Mouse (Mus musculus) limb, embryonic 14.5 days (tissue): ENCODE measurements at regions not wholly inside any gene's neighbourhood (a gene's known extent, or its start where the extent isn't known, plus 50 kb on each side); places are given as distances from the start of the nearest gene placed in this dataset.

Experiments
- ATAC-seq: fragments of 200-750 bp; cut with Nextera tagmentation; 2 replicates; pipeline ENCODE4 v1.8.0; 2017; ENCODE audit warnings: low read depth, moderate number of reproducible peaks, moderate TSS enrichment; ENCODE audit not compliant: low FRiP score
- DNase-seq: peaks from one replicate; pipeline ENCODE4 v3.0.0-alpha.2; 2015; ENCODE audit warnings: low spot score
- H3K27ac ChIP-seq: fragments of 300-500 bp; sonication (generic); replicated peaks from 2 replicates; pipeline ENCODE4 v1.5.1; 2014; ENCODE audit warnings: low read depth, mild to moderate bottlenecking, low read length, moderate library complexity, mixed read lengths
- H3K27me3 ChIP-seq: fragments of 300-500 bp; sonication (generic); 2 replicates; pipeline ENCODE4 v1.6.1; 2014; ENCODE audit warnings: low read length, mixed read lengths; ENCODE audit not compliant: control insufficient read depth, insufficient read depth
- H3K36me3 ChIP-seq: fragments of 300-500 bp; sonication (generic); 2 replicates; pipeline ENCODE4 v1.6.1; 2014; ENCODE audit warnings: mild to moderate bottlenecking, low read length, moderate library complexity, mixed read lengths; ENCODE audit not compliant: control insufficient read depth, insufficient read depth
- H3K4me1 ChIP-seq: fragments of 300-500 bp; sonication (generic); 2 replicates; pipeline ENCODE4 v1.6.1; 2014; ENCODE audit warnings: antibody characterized with exemption, low read length, mixed read lengths; ENCODE audit not compliant: control insufficient read depth, insufficient read depth
- H3K4me2 ChIP-seq: fragments of 300-500 bp; sonication (generic); replicated peaks from 2 replicates; pipeline ENCODE4 v1.6.1; 2014; ENCODE audit warnings: low read depth, mild to moderate bottlenecking, low read length, moderate library complexity; ENCODE audit not compliant: severe bottlenecking
- H3K4me3 ChIP-seq: fragments of 300-500 bp; sonication (generic); replicated peaks from 2 replicates; pipeline ENCODE4 v1.5.1; 2014; ENCODE audit warnings: low read length
- H3K9ac ChIP-seq: fragments of 300-500 bp; sonication (generic); 2 replicates; pipeline ENCODE4 v1.6.1; 2014; ENCODE audit warnings: mild to moderate bottlenecking, low read depth, low read length, moderate library complexity; ENCODE audit not compliant: severe bottlenecking
- H3K9me3 ChIP-seq: fragments of 300-500 bp; sonication (generic); 2 replicates; pipeline ENCODE4 v1.6.1; 2016; ENCODE audit warnings: low read length; ENCODE audit not compliant: control insufficient read depth
- POLR2A ChIP-seq: fragments of 200-500 bp; IDR thresholded peaks from 2 replicates; pipeline ENCODE4 v1.8.0; 2012; ENCODE audit warnings: inconsistent platforms, mild to moderate bottlenecking, moderate library complexity, borderline replicate concordance; ENCODE audit not compliant: insufficient read depth, insufficient read length; ENCODE audit errors: extremely low read depth
- WGBS: fragments of 180-500 bp; shearing (Covaris S2); extraction: QIAGEN DNeasy Blood & Tissue Kit; methylation state at CpG from one replicate; pipeline ENCODE4 v1.1.7; 2014; 5-methylcytosine and 5-hydroxymethylcytosine counted together

DNA sequence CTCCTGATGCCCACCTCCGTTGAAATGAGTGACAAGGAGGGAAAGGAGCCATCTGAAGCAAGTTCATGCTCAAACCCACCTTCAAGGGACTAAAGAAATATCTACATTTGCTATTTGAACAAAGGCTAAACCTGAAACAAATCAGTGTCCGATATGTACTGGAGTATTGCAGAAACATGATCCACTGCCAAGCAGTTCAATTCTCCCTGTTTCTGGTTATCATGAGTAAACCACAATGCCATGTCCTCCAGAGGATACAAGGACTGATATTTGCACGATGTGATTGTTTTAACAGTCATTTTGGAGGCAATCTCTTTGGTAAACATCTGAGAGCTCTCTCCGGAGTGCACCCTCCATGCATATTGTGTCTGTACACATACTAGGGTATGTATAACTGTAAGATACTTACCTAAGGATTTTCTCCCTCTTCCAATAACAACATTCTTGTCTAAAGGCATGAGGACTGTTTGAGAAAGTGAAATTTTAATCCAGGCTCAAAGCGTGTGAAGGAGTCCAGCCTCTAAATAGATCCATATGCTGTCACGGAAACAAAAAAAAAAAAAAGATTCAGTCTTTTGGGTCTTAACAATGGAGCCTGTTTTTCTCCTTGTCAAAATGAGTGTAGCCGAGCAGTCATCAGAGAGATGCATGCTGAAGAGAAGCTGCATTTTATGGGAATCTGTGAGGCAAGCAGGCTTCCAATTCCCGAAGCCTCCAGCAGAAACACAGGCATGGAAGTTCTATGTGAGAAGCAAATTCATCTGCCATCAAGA, 141.3 kb downstream of the Tmem26 start:
- TF ChIP-seq POLR2A = no peak
- no peaks in the 10 kb centered on the region for H3K36me3 ChIP-seq
- DNase-seq = peak; percentile 38
- no peak overlapping the region for H3K4me2 ChIP-seq
- no peaks in the 10 kb centered on the region for H3K27me3 ChIP-seq
- no peak overlapping the region for H3K9ac ChIP-seq
- WGBS = 22% methylated on average over 8 of the region's 8 CpGs
- peak; percentile 65; the same call in 1 of the 2 replicates for ATAC-seq
- no peaks in the 10 kb centered on the region for H3K9me3 ChIP-seq
- H3K27ac ChIP-seq = peak overlapping the region; percentile 75
- peaks cover 17% of the 10 kb centered on the region; the same call in 1 of the 2 replicates for H3K4me1 ChIP-seq
- no peak overlapping the region for H3K4me3 ChIP-seq

DNA sequence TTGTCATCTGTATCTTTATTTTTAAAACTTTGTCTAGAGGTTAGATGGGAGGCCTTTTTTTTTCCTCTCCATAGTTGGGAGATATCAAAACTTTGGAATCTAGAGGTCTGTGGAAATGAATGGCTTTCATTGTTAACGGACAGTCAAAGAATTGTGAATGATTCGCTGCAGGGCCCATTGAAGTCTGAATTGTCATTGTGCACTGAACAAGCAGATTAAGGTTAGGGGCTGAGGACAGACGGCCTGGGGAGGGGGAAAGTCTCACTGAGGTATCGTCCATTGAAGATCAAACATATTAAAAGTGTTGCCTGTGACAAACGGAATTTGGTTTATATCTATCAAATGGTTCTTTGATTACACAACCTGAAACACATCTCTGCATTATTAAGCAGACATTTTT, 142.3 kb downstream of the Tmem26 start:
- Histone ChIP-seq H3K27me3 (no peaks in the 10 kb centered on the region), H3K4me2 (no peak overlapping the region), H3K4me1 (peaks cover 17% of the 10 kb centered on the region; the same call in 1 of the 2 replicates), H3K27ac (no peak overlapping the region), H3K9ac (no peak overlapping the region), H3K9me3 (no peaks in the 10 kb centered on the region), H3K36me3 (no peaks in the 10 kb centered on the region), H3K4me3 (no peak overlapping the region)
- ATAC-seq (no peak), DNase-seq (no peak)
- TF ChIP-seq POLR2A = no peak
- 74% methylated on average over 5 of the region's 5 CpGs for WGBS

DNA sequence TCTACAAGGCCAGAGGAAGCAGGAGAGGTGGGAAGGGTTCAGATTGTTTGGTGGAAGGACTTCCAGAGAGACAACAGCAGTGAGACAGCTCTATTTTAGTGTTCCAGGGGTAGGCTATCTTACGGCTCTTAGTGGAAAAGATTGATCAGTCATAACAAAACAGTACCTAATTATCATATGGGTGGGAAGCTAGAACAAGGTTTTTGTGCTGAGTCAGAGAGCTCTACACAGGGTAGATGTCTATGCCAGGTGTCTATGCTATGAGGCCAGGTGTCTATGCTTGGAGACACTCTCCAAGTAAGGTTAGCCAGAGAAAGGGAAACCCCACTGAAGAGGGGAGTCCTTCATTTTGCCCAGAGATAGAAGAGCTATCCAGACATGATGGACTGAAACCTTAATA, 143.9 kb downstream of the Tmem26 start:
- Histone ChIP-seq H3K9me3 (no peaks in the 10 kb centered on the region), H3K27me3 (no peaks in the 10 kb centered on the region), H3K4me3 (no peak overlapping the region), H3K9ac (no peak overlapping the region), H3K36me3 (no peaks in the 10 kb centered on the region), H3K4me2 (no peak overlapping the region), H3K4me1 (peaks cover 17% of the 10 kb centered on the region; the same call in 1 of the 2 replicates), H3K27ac (no peak overlapping the region)
- no peak for TF ChIP-seq POLR2A
- ATAC-seq = no peak
- no peak for DNase-seq
- WGBS = 93% methylated on average over 1 of the region's 1 CpGs

DNA sequence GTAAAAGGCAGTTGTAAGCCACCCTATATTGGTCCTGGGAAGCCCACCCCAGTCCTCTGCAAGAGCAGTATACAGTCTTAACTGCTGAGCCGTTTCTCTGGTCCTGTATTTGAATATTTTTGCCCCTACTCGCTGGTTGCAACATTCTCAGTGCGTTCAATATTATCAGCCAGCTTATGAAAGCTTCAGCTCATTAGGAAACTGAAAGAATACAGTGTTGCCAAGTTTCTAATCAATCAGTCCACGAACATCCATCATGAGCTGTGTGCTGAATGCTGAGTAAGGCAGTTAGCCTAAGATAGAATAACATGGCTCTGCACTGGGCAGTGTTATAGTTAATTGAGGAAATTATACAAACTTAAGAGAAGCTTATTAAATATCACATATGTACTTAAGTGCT, 148.7 kb downstream of the Tmem26 start:
- H3K36me3 ChIP-seq = no peaks in the 10 kb centered on the region
- no peaks in the 10 kb centered on the region for H3K27me3 ChIP-seq
- no peaks in the 10 kb centered on the region for H3K9me3 ChIP-seq
- DNase-seq (no peak), ATAC-seq (no peak)
- 0 out of 2 replicates have a peak, but pooled peaks cover 2% of the 10 kb centered on the region for H3K4me1 ChIP-seq
- no peak for TF ChIP-seq POLR2A
- 79% methylated on average over 4 of the region's 4 CpGs for WGBS
- H3K4me3 ChIP-seq = no peak overlapping the region
- no peak overlapping the region for H3K4me2 ChIP-seq
- H3K9ac ChIP-seq = no peak overlapping the region
- no peak overlapping the region for H3K27ac ChIP-seq

DNA sequence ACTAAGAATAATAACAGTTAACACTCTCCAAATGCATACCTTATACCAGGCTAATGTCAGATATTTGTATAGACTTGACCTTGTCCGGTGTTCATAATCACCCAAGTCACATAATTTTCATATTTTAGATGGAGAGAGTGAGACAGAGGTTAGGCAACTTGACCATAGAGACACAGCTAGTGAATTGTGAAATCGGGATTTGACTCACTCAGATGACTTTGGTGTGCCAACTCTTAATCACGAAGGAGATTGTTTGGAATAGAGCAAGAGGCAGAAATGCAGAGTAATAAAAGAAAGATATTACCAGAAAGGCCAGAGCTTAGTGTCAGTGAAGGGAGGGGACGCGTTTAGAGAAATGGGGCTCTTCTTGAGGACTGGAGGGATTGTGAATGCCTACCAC, 152.2 kb downstream of the Tmem26 start:
- no peak for ATAC-seq
- DNase-seq = no peak
- TF ChIP-seq POLR2A = no peak
- H3K27ac ChIP-seq = no peak overlapping the region
- H3K36me3 ChIP-seq = no peaks in the 10 kb centered on the region
- WGBS = 85% methylated on average over 5 of the region's 5 CpGs
- H3K27me3 ChIP-seq = no peaks in the 10 kb centered on the region
- no peaks in the 10 kb centered on the region for H3K9me3 ChIP-seq
- H3K9ac ChIP-seq = no peak overlapping the region
- no peak overlapping the region for H3K4me2 ChIP-seq
- 0 out of 2 replicates have a peak, but pooled peaks cover 3% of the 10 kb centered on the region for H3K4me1 ChIP-seq
- H3K4me3 ChIP-seq = no peak overlapping the region
